Mouse (Mus musculus) cortical plate, adult 2 months (tissue): ENCODE measurements at regions not wholly inside any gene's neighbourhood (a gene's known extent, or its start where the extent isn't known, plus 50 kb on each side); places are given as distances from the start of the nearest gene placed in this dataset.

Source experiments
- H3K27ac ChIP-seq: fragments of 200-500 bp; 2 replicates; pipeline ENCODE4 v1.5.1; 2012; ENCODE audit warnings: low read length, control low read depth, inconsistent platforms; ENCODE audit not compliant: insufficient read depth
- H3K4me1 ChIP-seq: fragments of 200-500 bp; 2 replicates; pipeline ENCODE4 v1.6.1; 2011; ENCODE audit warnings: low read length; ENCODE audit not compliant: control insufficient read depth, insufficient read depth
- H3K4me3 ChIP-seq: fragments of 200-500 bp; 2 replicates; pipeline ENCODE4 v1.5.1; 2011; ENCODE audit warnings: mild to moderate bottlenecking, low read length, control low read depth; ENCODE audit not compliant: insufficient read depth
- CTCF ChIP-seq: fragments of 200-500 bp; IDR thresholded peaks from 2 replicates; pipeline ENCODE4 v1.5.1; 2011; ENCODE audit warnings: mild to moderate bottlenecking, control low read depth, low read length; ENCODE audit not compliant: insufficient read depth; ENCODE audit errors: extremely low read depth
- POLR2A ChIP-seq: fragments of 200-500 bp; IDR thresholded peaks from 2 replicates; pipeline ENCODE4 v1.6.1; 2011; ENCODE audit warnings: mild to moderate bottlenecking, low read length, control low read depth; ENCODE audit not compliant: insufficient read depth; ENCODE audit errors: extremely low read depth

DNA sequence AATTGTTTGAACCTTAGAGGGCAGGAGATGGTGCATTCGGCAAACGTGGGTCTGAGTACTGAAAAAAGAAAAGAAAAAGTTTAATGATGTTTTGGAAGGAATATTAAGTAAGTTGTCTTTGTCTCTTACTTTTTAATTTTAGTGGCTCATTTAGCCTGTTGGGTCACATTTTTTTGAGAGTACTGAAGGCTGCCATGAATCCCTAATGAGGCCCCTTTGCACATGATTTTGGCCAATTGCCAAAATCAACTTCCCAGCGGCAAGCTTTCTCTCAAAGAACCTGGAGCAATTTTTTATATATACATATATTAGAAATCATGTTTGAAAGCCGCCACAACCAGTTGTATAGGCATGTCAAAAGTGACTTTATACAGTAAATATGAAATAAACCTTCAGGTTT, 100.9 kb downstream of the Gm11146 start:
- TF ChIP-seq CTCF, result no peak
- TF ChIP-seq POLR2A, result no peak
- Histone ChIP-seq H3K4me1 (no peaks in the 10 kb centered on the region), H3K27ac (no peak overlapping the region; the same call in 1 of the 2 replicates), H3K4me3 (peak overlapping the region; percentile 18; the same call in 1 of the 2 replicates)

DNA sequence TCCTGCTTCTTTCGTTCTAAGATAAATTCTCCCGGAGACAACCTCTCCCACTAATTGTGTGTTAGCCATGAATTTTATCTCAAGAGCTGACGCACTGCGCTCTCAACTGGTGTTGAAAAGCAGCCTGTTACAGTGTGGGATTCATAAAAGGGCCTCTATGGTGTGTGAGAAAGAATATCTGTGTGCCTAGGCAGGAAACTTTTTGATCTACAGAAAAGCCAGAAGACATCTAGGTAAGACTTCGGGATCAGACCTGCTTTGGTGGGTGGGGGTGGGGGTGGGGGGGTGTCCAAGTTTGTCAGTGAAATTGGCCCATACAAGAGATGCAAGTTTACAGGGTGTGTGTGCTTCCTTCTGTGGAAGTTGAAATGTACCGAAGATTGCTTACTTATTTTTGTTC, 101.5 kb downstream of the Gm11146 start:
- peak overlapping the region; percentile 48; the same call in 1 of the 2 replicates for H3K27ac ChIP-seq
- peak overlapping the region; percentile 18 for H3K4me3 ChIP-seq
- H3K4me1 ChIP-seq, result no peaks in the 10 kb centered on the region
- no peak for TF ChIP-seq CTCF
- no peak for TF ChIP-seq POLR2A

DNA sequence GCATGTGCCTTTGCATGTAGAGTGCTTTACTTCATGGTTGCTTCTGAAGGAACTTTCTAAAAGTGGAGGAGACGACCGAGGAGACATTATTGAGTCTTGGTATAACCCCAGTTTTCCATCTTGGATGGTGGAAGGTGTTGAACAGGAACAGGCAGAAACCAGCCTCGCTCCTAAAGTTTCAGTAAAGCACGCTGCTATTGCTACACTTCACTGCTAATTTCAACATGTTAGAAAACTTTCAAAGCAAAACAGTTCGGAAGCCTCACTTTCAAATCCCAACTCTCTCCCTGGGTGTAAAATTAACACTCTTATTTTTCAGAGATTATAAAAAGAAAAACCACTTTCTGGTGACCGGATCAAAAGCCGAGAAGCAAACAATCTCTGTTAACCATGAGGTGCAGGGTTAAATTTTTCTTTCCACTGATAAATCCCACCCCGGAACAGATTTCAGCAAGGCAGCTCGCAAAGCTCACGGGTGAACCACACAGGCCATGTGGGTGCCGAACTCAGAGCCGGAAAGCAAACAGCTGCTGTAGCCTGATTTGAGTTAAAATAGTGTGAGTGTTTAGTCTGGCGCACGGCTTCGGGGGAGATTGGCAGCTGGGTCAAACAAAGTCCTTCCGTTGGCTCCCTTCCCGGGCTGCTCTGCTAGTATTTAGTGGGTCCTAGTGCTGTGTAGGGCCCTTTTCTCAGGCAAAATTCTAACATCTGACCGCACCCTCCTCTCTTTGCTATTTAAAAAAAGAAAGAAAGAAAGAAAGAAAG, 102.2 kb downstream of the Gm11146 start:
- Histone ChIP-seq H3K4me3 (peak overlapping the region; percentile 18), H3K27ac (peak overlapping the region; percentile 0; the same call in 1 of the 2 replicates), H3K4me1 (no peaks in the 10 kb centered on the region)
- no peak for TF ChIP-seq CTCF
- no peak for TF ChIP-seq POLR2A

DNA sequence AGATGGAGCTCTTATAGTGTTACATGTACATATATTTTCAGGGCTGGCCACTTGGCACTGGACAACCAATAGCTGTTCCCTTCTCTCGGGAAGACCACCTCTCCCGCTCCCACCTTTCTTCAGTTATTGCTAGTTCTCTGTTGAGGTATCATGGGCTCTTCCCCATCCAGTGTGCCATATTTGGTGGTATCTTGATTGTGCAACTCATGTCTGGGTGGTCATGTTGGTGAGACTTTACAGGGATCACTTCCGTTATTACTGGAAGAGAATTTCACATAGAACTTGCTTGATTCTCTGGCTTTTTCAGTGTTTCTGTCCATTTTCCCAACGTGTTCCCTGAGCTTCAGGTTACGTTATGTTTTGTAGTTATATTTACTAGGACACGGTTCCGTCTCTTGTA, 106.6 kb downstream of the Gm11146 start:
- Histone ChIP-seq H3K4me1 (no peaks in the 10 kb centered on the region), H3K4me3 (no peak overlapping the region), H3K27ac (no peak overlapping the region)
- no peak for TF ChIP-seq POLR2A
- TF ChIP-seq CTCF, result no peak

DNA sequence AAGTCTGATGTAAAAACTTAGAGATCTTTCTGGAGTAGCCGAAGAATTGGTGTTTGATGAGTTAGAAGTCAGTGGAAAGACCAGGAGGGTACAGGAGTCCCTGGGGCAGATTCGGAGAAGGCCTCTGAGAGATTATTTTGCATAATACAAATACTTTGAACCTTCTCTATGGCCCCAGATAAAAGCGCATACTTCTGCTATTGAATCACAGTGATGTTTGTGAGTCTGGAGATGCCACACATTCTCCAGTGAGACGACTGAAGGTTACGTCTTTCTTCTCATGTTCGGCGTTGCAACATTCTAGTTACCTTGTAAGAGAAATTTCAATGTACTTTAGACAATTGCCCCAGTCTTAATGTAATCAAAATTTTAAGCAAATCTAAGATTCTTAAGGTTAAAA, 107.9 kb downstream of the Gm11146 start:
- no peaks in the 10 kb centered on the region for H3K4me1 ChIP-seq
- H3K27ac ChIP-seq, result no peak overlapping the region
- H3K4me3 ChIP-seq, result no peak overlapping the region
- TF ChIP-seq CTCF (no peak), POLR2A (no peak)

DNA sequence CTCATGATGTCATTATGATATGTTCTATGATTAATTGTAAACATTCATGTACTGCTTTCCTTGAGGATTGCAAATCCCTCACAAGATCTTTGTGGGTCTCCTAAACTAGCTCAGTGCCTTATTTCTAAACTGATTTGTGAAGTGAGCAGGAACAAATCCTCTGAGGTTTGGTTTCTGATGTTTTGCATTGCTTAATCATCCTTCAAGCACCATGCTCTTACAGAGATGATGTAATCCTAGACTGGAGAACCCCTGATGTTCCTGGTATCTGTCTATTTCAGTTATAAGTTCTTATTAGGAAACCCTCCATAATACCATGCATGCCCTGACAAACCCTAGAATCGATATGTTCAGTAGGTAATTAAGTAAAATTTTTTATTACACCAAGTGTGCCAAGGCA, 113.7 kb downstream of the Gm11146 start:
- Histone ChIP-seq H3K4me3 (no peak overlapping the region), H3K4me1 (no peaks in the 10 kb centered on the region), H3K27ac (no peak overlapping the region)
- TF ChIP-seq POLR2A (no peak), CTCF (no peak)

DNA sequence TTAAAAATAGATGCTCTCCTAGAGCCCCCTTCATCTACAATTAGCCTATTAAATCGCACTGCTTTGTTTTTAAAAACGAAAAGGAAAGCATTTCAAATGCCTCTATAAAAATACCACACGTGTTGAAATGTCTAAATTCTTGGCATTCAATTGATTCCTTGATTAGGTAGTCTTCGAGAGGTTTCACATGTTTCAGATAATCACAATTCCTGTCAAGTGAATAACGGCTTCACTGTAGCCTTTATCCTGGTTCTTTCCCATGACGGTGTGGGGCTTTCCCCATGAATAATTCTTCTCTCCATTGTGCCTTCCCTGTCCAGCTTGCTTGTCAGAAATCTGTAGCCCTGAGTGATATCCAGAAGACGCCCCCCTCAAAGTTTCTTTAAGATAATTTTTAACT, 122.1 kb downstream of the Gm11146 start:
- H3K4me3 ChIP-seq, result no peak overlapping the region
- H3K4me1 ChIP-seq, result no peaks in the 10 kb centered on the region
- no peak for TF ChIP-seq POLR2A
- no peak for TF ChIP-seq CTCF

DNA sequence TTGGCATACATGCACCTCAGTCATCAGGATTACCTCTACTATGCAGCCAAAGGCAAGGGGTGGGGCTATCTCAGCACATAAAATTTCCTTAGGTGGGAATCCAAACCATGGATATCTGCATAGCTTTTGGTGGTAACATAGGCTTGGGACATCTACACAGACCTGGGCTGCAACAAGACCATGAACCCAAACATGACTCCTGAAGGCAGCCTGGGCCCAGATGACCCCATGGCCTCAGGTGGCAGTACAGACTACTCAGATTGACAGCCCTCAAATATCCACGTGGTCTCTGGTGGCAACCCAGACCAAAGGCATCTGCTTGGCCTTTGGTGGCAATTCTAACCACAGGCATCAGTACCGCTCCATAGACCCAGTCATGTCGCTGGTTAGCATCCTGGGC, 130.0 kb downstream of the Gm11146 start:
- Histone ChIP-seq H3K4me3 (no peak overlapping the region), H3K27ac (no peak overlapping the region), H3K4me1 (no peaks in the 10 kb centered on the region)
- TF ChIP-seq POLR2A (no peak), CTCF (no peak)

More for the DNA sequence above, 122.1 kb downstream of the Gm11146 start:
- H3K27ac ChIP-seq, result no peak overlapping the region

DNA sequence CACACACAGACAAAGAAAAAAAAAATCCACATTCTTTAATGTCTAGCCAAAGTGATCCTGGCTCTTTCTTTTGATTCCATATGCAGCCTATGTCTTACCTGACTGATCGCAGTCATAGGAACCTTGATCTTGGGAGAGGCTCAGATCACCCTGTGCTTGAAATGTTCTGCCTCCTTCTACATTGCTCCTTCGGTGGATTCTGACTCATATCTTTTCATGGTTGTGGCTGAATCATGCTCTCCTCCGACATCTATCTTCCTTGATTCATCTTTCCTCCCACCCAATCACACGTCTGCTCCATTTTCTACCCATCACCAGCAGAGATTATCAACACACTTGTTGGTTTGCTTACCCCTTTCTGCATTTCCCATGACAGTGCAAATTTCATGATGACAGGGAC, 132.0 kb downstream of the Gm11146 start:
- H3K4me1 ChIP-seq, result no peaks in the 10 kb centered on the region
- H3K27ac ChIP-seq, result no peak overlapping the region
- TF ChIP-seq CTCF (no peak), POLR2A (no peak)
- no peak overlapping the region for H3K4me3 ChIP-seq

DNA sequence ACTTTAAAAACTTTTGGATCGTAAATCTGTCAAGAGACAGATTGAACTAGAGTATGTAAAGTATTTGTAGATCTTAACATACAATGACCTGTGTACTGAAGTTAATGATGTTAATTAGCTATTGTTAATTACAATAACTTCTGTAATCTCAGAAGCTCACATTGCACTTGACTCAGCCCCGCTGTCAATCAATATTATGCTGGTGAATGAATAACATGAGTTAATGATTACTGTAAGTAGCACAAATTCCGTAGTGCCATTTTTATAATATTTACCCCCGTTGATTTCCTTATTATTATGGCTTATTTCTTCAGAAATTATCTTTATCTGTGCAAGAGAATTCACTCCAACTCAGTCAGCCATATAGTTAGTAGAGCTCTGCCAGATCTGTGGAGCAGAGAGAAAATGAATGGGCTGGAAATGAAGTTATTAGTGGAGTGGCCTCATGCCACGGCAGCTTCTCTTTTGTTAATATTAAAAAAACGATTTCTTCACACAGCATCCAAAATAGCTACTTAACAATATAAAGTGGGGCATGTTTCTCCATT, 132.5 kb downstream of the Gm11146 start:
- TF ChIP-seq CTCF (no peak), POLR2A (no peak)
- no peak overlapping the region for H3K27ac ChIP-seq
- no peaks in the 10 kb centered on the region for H3K4me1 ChIP-seq
- H3K4me3 ChIP-seq, result no peak overlapping the region
